ENCODE assay signal across 9 mouse cellular contexts in the genomic region with DNA sequence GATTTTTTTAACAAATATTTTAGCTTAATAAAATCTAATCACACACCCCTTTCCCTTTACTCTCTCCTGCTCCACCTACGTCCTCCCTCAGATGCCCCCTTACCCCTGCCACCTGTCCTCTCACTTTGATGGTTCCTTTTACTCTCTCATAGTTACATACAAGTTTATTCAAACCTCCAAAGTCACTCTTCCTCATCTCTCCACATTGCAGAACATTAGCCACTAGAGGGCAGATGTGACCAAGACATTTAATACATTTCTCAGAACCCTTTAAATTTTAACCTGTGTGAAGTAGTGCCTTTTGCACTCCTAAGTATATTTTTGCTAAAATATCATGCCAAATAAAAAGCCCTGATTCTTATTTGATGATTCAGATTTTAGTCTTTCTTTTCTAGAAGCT. TPM values are rescaled to one million over a fixed set of nuclear protein-coding genes. Genes with fewer than 3 reads are reported as not detected.
A peak's percentile ranks its signal among the peaks of the same experiment; 100 is the strongest.
DNase-seq lines count a peak whose midpoint lies in the region; ATAC-seq and TF ChIP-seq lines count a peak whose summit lies in the region.
"Had no signal": no experiment of that assay in that cellular context is flagged by ENCODE, and none has a peak within 500 bp of the region (broad histone marks: within the 10 kb centered on the region; RNA-seq: fewer than 3 reads in every experiment).

No protein-coding gene starts in this region.

- no peaks in the 10 kb centered on the region for H3K4me1 ChIP-seq in heart, embryonic 11.5 days (ENCODE audit: control insufficient read depth, insufficient read depth, low read length)
- no peaks in the 10 kb centered on the region for H3K4me1 ChIP-seq in forebrain, embryonic 13.5 days
- no peaks in the 10 kb centered on the region for H3K4me1 ChIP-seq in lung, embryonic 14.5 days (ENCODE audit: insufficient read depth)
- no peaks in the 10 kb centered on the region for H3K4me1 ChIP-seq in stomach, postnatal 0 days (replicated peaks; ENCODE audit: control insufficient read depth, insufficient read depth)
- H3K4me1 ChIP-seq: liver, embryonic 15.5 days had no signal

- in situ Hi-C loops in Patski (cut with MboI; ENCODE audit: low pct_unique_long_range_greater_than_20kb), result loop anchor here (5.0 kb wide), 1 partner anchor 56 kb away; no protein-coding TSS in a partner anchor

- peak; percentile 70 for TF ChIP-seq CTCF in Patski (IDR thresholded peaks at IDR 0.05)
- peak; percentile 71 for TF ChIP-seq CTCF in lung, embryonic 14.5 days (IDR thresholded peaks at IDR 0.05; ENCODE audit: low read depth)
- TF ChIP-seq CTCF in stomach, postnatal 0 days (IDR thresholded peaks at IDR 0.05; ENCODE audit: low read depth), result peak; percentile 85

- 30% methylated on average over 1 of the region's 1 CpGs for whole genome bisulfite sequencing in heart, embryonic 11.5 days (ENCODE audit: insufficient replicate concordance)
- 39% methylated on average over 1 of the region's 1 CpGs for WGBS in forebrain, embryonic 13.5 days
- WGBS in lung, embryonic 14.5 days, result 20% methylated on average over 1 of the region's 1 CpGs
- WGBS in stomach, postnatal 0 days, result 15% methylated on average over 1 of the region's 1 CpGs

- H3K27me3 ChIP-seq in heart, embryonic 11.5 days (ENCODE audit: control insufficient read depth, insufficient read depth, low read length), result no peaks in the 10 kb centered on the region
- peaks cover 14% of the 10 kb centered on the region for H3K27me3 ChIP-seq in Patski
- H3K27me3 ChIP-seq in forebrain, embryonic 13.5 days, result no peaks in the 10 kb centered on the region
- H3K27me3 ChIP-seq in lung, embryonic 14.5 days (ENCODE audit: insufficient read depth, low read length), result no peaks in the 10 kb centered on the region
- H3K27me3 ChIP-seq in stomach, postnatal 0 days (ENCODE audit: control insufficient read depth, insufficient read depth, low read length), result no peaks in the 10 kb centered on the region
- H3K27me3 ChIP-seq: liver, embryonic 15.5 days had no signal

- intact Hi-C loops in heart, postnatal 10 days (cut with DNase I), result loop anchor here (2.0 kb wide), 1 partner anchor 377 kb away; no protein-coding TSS in a partner anchor

- H3K9me3 ChIP-seq in heart, embryonic 11.5 days (replicated peaks; ENCODE audit: control insufficient read depth, low read length), result no peaks in the 10 kb centered on the region
- no peaks in the 10 kb centered on the region for H3K9me3 ChIP-seq in forebrain, embryonic 13.5 days (replicated peaks)
- H3K9me3 ChIP-seq in lung, embryonic 14.5 days (ENCODE audit: low read depth, low read length), result no peaks in the 10 kb centered on the region
- no peaks in the 10 kb centered on the region for H3K9me3 ChIP-seq in stomach, postnatal 0 days (ENCODE audit: control insufficient read depth, low read length)
- H3K9me3 ChIP-seq: liver, embryonic 15.5 days had no signal

- ATAC-seq in heart, embryonic 11.5 days (replicated peaks; ENCODE audit: insufficient number of reproducible peaks, low FRiP score, low TSS enrichment), result no peak
- ATAC-seq in Patski, result peak; percentile 60
- ATAC-seq in forebrain, embryonic 13.5 days, result peak; percentile 77
- ATAC-seq in lung, embryonic 14.5 days (ENCODE audit: insufficient read depth), result peak; percentile 44; the same call in 1 of the 2 replicates
- ATAC-seq in stomach, postnatal 0 days (ENCODE audit: low FRiP score, low TSS enrichment), result no peak

- no peak overlapping the region for H3K9ac ChIP-seq in heart, embryonic 11.5 days (ENCODE audit: low read depth, low read length)
- H3K9ac ChIP-seq in forebrain, embryonic 13.5 days, result no peak overlapping the region
- no peak overlapping the region for H3K9ac ChIP-seq in lung, embryonic 14.5 days
- no peak overlapping the region for H3K9ac ChIP-seq in stomach, postnatal 0 days (ENCODE audit: low read length)
- H3K9ac ChIP-seq: liver, embryonic 15.5 days had no signal

- no peak overlapping the region for H3K4me3 ChIP-seq in heart, embryonic 11.5 days (ENCODE audit: low read depth, low read length)
- no peak overlapping the region for H3K4me3 ChIP-seq in forebrain, embryonic 13.5 days
- no peak overlapping the region for H3K4me3 ChIP-seq in lung, embryonic 14.5 days (ENCODE audit: low read depth, low read length)
- no peak overlapping the region for H3K4me3 ChIP-seq in stomach, postnatal 0 days (ENCODE audit: low read depth, low read length)
- H3K4me3 ChIP-seq: liver, embryonic 15.5 days had no signal

- peak; percentile 19 to 53 for DNase-seq in heart, postnatal 10 days
- DNase-seq in 3T3-L1 (ENCODE audit: low read depth, low spot score), result peak; percentile 84
- DNase-seq in Patski (ENCODE audit: low read depth, low spot score), result peak; percentile 28
- DNase-seq in lung, embryonic 14.5 days, result peak; percentile 87
- DNase-seq in stomach, postnatal 0 days (ENCODE audit: low spot score), result no peak
- no peak for DNase-seq in thymus, postnatal 25 days

- no peak overlapping the region for H3K27ac ChIP-seq in heart, embryonic 11.5 days (ENCODE audit: low read depth, low read length)
- H3K27ac ChIP-seq in forebrain, embryonic 13.5 days, result no peak overlapping the region
- no peak overlapping the region for H3K27ac ChIP-seq in lung, embryonic 14.5 days (ENCODE audit: low read depth)
- H3K27ac ChIP-seq in stomach, postnatal 0 days (replicated peaks), result no peak overlapping the region
- H3K27ac ChIP-seq: liver, embryonic 15.5 days had no signal

- POLR2A ChIA-PET in Patski (lab: Charles Lee), result interaction anchor here (1.0 kb wide), 1 partner anchor 379 kb away, joined by 3 read pairs; no protein-coding TSS in a partner anchor

- TF ChIP-seq EP300 in stomach, postnatal 0 days (optimal IDR thresholded peaks at IDR 0.05), result no peak

- CTCF ChIA-PET in Patski (lab: Charles Lee), result interaction anchor here (0.6 to 10.8 kb wide), 24 partner anchors 8 to 391 kb away, joined by 3 to 122 read pairs (median 4); no protein-coding TSS in a partner anchor

- no peak overlapping the region for H3K4me2 ChIP-seq in heart, embryonic 11.5 days
- H3K4me2 ChIP-seq in forebrain, embryonic 13.5 days, result no peak overlapping the region
- H3K4me2 ChIP-seq in lung, embryonic 14.5 days, result no peak overlapping the region
- H3K4me2 ChIP-seq in stomach, postnatal 0 days (replicated peaks; ENCODE audit: low read depth), result no peak overlapping the region
- H3K4me2 ChIP-seq: liver, embryonic 15.5 days had no signal

- no peaks in the 10 kb centered on the region for H3K36me3 ChIP-seq in heart, embryonic 11.5 days (ENCODE audit: control insufficient read depth, insufficient read depth, low read length)
- H3K36me3 ChIP-seq in forebrain, embryonic 13.5 days (ENCODE audit: poor library complexity, severe bottlenecking), result no peaks in the 10 kb centered on the region
- H3K36me3 ChIP-seq in lung, embryonic 14.5 days (ENCODE audit: insufficient read depth), result no peaks in the 10 kb centered on the region
- H3K36me3 ChIP-seq in stomach, postnatal 0 days (ENCODE audit: control insufficient read depth, insufficient read depth, low read length), result no peaks in the 10 kb centered on the region
- H3K36me3 ChIP-seq: liver, embryonic 15.5 days had no signal

RNA-seq across cellular contexts. Expression of gene Ifi44, which starts 33.5 kb away (rescaled TPM):
- under 1 TPM; 0.12 to 0.22 TPM for total RNA-seq in heart, postnatal 10 days (2021)
- 0.32 and 0.53 TPM in 2 replicates for polyA plus RNA-seq in heart, embryonic 11.5 days (2014; fragmentation: Nextera tagmentation; extraction: Ambion mirVana)
- polyA plus RNA-seq in Patski (2021), result 0.58 TPM
- 0.06 TPM in 1 of 2 replicates, not detected in the other for polyA plus RNA-seq in forebrain, embryonic 13.5 days (2015; fragmentation: Nextera tagmentation; extraction: Ambion mirVana)
- 0.36 and 0.92 TPM in 2 replicates for polyA plus RNA-seq in lung, embryonic 14.5 days (2014; fragmentation: Nextera tagmentation; extraction: Ambion mirVana)
- polyA plus RNA-seq in stomach, postnatal 0 days (2015; fragmentation: Nextera tagmentation; extraction: Ambion mirVana), result 0.50 and 0.56 TPM in 2 replicates

RNA-seq across cellular contexts. Expression of gene Ifi44l, which starts 46.4 kb away (rescaled TPM):
- not detected for total RNA-seq in heart, postnatal 10 days (2021)
- polyA plus RNA-seq in heart, embryonic 11.5 days (2014; fragmentation: Nextera tagmentation; extraction: Ambion mirVana), result 0.11 TPM in 1 of 2 replicates, not detected in the other
- polyA plus RNA-seq in Patski (2021), result 3.8 TPM
- not detected in 2 replicates for polyA plus RNA-seq in forebrain, embryonic 13.5 days (2015; fragmentation: Nextera tagmentation; extraction: Ambion mirVana)
- polyA plus RNA-seq in lung, embryonic 14.5 days (2014; fragmentation: Nextera tagmentation; extraction: Ambion mirVana), result not detected in 2 replicates
- not detected in 2 replicates for polyA plus RNA-seq in stomach, postnatal 0 days (2015; fragmentation: Nextera tagmentation; extraction: Ambion mirVana)
- polyA plus RNA-seq: liver, embryonic 15.5 days had no signal

Comparison
In these comparisons a context has a peak if more than half of its experiments do, and no peak if none do; other contexts are left out.
1. DNase-seq: peak in heart, postnatal 10 days (2 of 2), 3T3-L1 (single experiment), Patski (single experiment) and lung, embryonic 14.5 days (single experiment); none in stomach, postnatal 0 days (single experiment) and thymus, postnatal 25 days (single experiment).
2. ATAC-seq: peak in Patski (single experiment), forebrain, embryonic 13.5 days (single experiment) and lung, embryonic 14.5 days (single experiment); none in heart, embryonic 11.5 days (single experiment) and stomach, postnatal 0 days (single experiment).
3. Peak in every context shown above with its lines, with median percentiles within 50 percentile points of each other: CTCF ChIP-seq.